Mouse (Mus musculus) kidney, postnatal 14 days (tissue): Measurements from ENCODE around the gene Ubb.

Experiments used
- DNase-seq: peaks from one replicate; pipeline ENCODE4 v3.0.0; 2022; ENCODE audit warnings: mixed read lengths

Ubb gene

GRCm38 (mm10) chr11:62551226-62552119 lies 502 bp downstream of the Ubb start:
- DNase-seq, result peak; percentile 94

- no peak for DNase-seq
These were observed 2.2 kb downstream of the Ubb start for GRCm38 (mm10) chr11:62553186-62553585.

- DNase-seq, result no peak
These were observed 2.7 kb downstream of the Ubb start for GRCm38 (mm10) chr11:62553633-62554032.

- no peak for DNase-seq
These were observed 3.3 kb downstream of the Ubb start for GRCm38 (mm10) chr11:62554163-62554855.

- no peak for DNase-seq
These were observed 4.1 kb downstream of the Ubb start for GRCm38 (mm10) chr11:62554934-62555517.

GRCm38 (mm10) chr11:62555896-62556412 lies 5.0 kb downstream of the Ubb start:
- DNase-seq, result peak; percentile 18

GRCm38 (mm10) chr11:62557205-62557604 lies 6.2 kb downstream of the Ubb start:
- peak; percentile 58 for DNase-seq

GRCm38 (mm10) chr11:62558152-62558551 lies 7.2 kb downstream of the Ubb start:
- no peak for DNase-seq

GRCm38 (mm10) chr11:62558961-62559646 lies 8.1 kb downstream of the Ubb start:
- peak; percentile 90 for DNase-seq

GRCm38 (mm10) chr11:62560463-62561016 lies 9.6 kb downstream of the Ubb start:
- peak; percentile 24 for DNase-seq

GRCm38 (mm10) chr11:62563590-62563989 lies 12.6 kb downstream of the Ubb start:
- no peak for DNase-seq

GRCm38 (mm10) chr11:62565747-62566146 lies 14.8 kb downstream of the Ubb start:
- DNase-seq, result no peak

- DNase-seq, result no peak
These were observed 15.2 kb downstream of the Ubb start for GRCm38 (mm10) chr11:62566211-62566610.

- no peak for DNase-seq
These were observed 17.3 kb downstream of the Ubb start for GRCm38 (mm10) chr11:62568300-62568699.

- DNase-seq, result no peak
These were observed 23.2 kb downstream of the Ubb start, which contains the start of gene Trpv2 for GRCm38 (mm10) chr11:62573959-62574702. Gene Trpv2, plus strand, starts transcription at chr11:62574486.

- no peak for DNase-seq
These were observed 23.7 kb downstream of the Ubb start for GRCm38 (mm10) chr11:62574703-62575085.

GRCm38 (mm10) chr11:62575297-62575658 lies 24.3 kb downstream of the Ubb start:
- DNase-seq, result peak; percentile 89

GRCm38 (mm10) chr11:62575659-62576438 lies 24.9 kb downstream of the Ubb start:
- DNase-seq, result peak; percentile 40

GRCm38 (mm10) chr11:62576530-62577152 lies 25.7 kb downstream of the Ubb start:
- DNase-seq, result no peak

GRCm38 (mm10) chr11:62583031-62583430 lies 32.1 kb downstream of the Ubb start:
- DNase-seq, result no peak
